Mouse (Mus musculus) bone marrow, adult 2 months (tissue): ENCODE data around the gene Gadd45a.

Source experiments
- CTCF ChIP-seq: fragments of 200-500 bp; IDR thresholded peaks from 2 replicates; pipeline ENCODE4 v1.5.1; 2011; ENCODE audit warnings: low read length, control low read depth; ENCODE audit not compliant: control insufficient read depth, insufficient read depth
- POLR2A ChIP-seq: fragments of 200-500 bp; IDR thresholded peaks from 2 replicates; pipeline ENCODE4 v1.6.1; 2011; ENCODE audit warnings: low read depth, mild to moderate bottlenecking, control low read depth, low read length, borderline replicate concordance; ENCODE audit not compliant: control insufficient read depth

GRCm38 (mm10) chr6:67073929-67074328 lies 36.7 kb upstream of the Gadd45a start:
- no peak for TF ChIP-seq CTCF
- no peak for TF ChIP-seq POLR2A
